Mouse (Mus musculus) heart, adult 8-10 months (tissue): Measurements from ENCODE around the gene Polr1d. TPM values are rescaled to one million over a fixed set of nuclear protein-coding genes. Genes with fewer than 3 reads are reported as not detected.

Experiments
- DNase-seq: peaks from one replicate; pipeline ENCODE4 v3.0.0; 2022; ENCODE audit warnings: low spot score
- total RNA-seq, 4 experiments: library from RNA; stranded (reverse); gene quantifications; 2 replicates each; pipeline ENCODE4 v1.2.4; 2022

Polr1d gene
- total RNA-seq, 4 experiments from 2014 or later: 66.0 to 75.4 (median 70.5) TPM

DNA sequence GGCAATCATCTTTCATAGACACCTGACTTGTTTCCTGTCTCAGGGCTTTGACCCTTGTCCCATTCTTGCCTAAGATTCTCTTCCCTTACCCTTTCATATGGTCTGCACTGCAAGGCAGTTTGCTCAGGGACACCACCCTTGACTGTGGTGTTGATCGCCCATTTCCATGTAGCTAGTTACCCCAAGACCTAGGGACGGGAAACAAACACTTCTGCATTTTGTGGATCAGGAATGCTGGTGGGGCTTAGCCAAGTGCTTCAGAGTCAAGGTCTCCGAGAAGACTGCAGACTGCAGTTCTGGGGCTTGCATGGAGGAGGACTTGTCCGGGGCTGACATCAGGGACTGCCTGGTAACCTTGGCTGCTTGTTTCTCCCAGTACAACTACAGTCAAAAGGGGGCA is 10.0 kb downstream of the Polr1d start:
- DNase-seq: no peak

GRCm38 (mm10) chr5:147089836-147090235 is 13.0 kb downstream of the Polr1d start:
- no peak for DNase-seq

DNA sequence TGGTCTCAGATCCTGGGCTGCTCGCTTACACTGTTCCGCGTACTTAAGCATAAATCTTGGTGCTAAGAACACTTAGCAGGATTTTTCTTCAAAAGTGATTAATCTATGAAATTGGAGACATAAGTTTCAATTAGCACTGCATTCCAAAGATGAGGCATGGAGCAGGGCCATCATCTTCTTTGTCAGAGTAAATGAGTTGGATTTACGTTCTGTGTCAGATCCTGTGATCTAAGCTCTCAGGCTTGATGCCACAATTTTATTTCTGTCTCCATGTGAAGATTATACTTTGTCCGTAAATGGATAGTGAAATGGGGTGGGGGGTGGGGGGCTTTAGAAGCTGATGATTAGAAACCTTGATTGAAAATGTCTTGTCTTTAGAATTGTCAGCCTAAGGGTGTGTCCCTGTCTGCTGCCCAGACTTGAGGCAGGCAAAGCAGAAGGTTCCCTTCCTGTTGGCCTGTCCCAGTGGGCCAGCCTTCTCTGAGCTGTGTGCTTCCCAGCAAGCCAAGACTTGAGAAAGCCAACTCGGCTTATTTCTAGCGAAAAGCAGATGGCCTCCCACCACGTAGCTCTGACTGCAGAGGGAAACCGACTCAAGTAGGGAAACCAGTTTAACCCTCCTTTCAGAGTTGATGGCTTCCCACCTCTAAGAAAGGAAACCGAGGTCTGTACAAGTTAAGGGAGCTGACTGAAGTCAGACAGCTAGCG is 13.6 kb downstream of the Polr1d start:
- no peak for DNase-seq

DNA sequence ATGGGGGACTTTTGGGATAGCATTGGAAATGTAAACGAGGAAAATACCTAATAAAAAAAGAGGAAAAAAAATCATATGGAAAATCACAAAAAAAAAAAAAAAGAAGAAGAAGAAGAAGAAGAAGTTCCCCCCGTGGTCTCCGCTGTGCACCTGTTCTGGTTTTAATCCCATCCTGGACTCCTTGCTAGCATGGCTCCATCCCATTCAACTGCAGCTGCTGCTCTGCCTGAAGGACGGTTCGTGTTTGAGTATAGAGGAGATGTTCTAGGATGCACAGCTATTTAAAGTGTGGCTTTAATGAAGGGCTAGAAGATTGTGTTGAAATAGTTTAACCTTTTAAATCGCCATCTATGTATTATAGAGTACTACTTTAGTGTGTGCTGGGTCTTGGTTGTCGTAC is 15.6 kb downstream of the Polr1d start:
- DNase-seq: no peak

- no peak for DNase-seq
These were observed 17.4 kb downstream of the Polr1d start for GRCm38 (mm10) chr5:147094296-147094695.

DNA sequence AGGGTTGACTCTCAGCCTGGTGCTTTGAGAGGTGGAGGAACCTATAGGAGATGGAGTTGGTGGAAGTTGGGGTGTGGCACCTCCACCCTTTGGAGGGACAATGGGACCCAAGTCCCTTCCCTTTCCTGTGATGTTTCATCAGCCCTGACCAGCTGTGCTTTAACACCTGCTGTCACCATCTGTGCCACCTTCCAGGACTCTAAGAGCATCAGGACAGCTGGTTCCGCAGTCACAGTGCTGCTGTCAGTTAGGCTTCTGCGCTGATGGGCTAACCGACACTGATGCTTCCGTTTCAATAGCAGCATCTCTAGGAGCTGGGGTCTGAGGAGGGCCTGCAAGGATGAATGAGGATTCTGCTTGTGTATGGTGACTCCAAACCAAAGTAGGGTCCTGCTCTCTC is 19.7 kb downstream of the Polr1d start:
- no peak for DNase-seq

DNA sequence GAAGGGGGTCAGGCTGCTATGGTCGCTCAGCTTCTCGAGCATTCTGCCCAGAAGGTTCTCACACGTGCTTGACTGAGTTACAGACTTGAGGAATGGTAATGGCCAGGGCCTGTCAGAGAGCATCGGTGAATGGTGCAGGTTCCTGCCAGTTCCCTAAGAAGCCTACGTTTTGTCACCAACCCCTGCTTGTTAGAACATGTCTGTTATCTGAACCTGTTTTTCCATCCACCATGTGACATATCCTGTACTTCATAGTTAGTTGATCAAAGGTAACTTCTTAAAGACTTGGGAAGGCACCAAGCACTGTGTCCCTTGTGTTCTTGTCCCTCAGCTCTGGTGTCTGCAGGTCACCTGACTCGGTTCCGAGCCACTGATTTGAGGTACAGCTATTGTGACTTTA is 21.8 kb downstream of the Polr1d start:
- DNase-seq: no peak

GRCm38 (mm10) chr5:147100180-147100579 is 23.3 kb downstream of the Polr1d start:
- DNase-seq: no peak

DNA sequence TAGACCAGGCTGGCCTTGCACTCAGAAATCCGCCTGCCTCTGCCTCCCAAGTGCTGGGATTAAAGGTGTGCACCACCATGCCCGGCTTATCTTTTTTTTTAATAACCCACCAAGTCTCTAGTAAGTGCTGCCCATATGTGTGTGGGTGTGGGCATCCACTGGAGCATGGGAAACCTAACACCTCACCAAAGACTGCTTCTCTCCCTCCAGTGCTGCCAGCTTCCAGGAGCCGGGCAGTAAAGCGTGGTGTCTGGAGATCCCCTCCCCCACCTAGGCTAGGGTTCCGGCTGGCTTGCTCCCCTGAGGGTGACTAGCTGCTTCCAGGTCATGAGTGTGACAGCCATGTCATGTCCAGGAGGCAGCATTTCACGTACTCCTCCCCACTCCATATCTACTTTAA is 25.4 kb downstream of the Polr1d start:
- DNase-seq: no peak

DNA sequence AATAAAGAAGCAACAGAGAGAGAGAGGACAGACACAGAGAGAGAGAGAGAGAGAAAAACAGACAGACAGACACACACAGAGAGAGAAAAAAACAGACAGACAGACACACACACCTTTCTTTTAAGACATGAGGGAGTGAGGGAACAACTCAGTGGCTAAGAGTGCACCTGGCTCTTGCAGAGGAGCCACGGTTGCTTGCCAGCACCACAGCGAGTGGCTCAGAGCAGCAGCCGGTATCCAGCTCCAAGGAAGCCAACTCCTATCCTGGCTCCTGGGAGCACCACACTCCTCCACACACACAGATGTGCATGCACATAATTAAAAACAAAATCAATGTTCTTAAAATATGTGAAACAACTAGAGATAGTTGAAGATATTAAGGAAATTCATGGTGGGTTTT is 30.4 kb downstream of the Polr1d start:
- no peak for DNase-seq

DNA sequence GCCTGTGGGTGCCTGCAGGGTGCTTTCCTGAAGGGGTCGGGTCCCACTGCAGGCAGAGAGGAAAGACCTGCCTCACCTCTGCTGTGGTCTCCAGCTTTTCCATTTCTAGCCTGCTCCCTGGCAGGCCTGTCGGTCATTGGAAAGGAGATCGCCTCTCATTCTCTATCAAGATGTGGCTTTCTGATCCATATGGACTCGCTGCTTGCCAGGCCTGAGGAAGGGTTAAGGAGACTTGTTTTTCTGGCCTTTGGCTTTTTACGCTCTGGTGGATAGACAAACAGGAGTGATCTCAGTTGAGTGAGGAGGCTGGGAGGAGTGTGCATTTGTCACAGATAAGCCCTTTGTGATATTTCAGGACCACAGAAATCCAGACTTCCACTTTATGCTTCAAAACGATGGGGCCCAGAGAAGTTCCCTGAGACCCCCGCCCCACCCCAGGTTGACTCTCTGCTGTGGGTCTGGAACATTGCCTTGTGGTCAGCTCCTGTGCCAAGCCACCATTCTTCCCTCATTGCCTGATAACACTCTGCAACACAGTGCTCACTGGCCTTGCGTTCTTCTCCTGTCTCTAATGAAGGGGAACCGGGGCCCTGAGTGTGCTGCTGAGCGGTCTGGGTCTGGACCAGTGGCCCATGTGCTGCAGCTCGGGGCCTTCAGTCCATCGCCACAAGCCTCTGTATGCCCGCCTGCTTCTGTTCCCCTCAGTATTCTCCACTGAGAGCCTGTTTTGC is 32.2 kb downstream of the Polr1d start:
- no peak for DNase-seq

DNA sequence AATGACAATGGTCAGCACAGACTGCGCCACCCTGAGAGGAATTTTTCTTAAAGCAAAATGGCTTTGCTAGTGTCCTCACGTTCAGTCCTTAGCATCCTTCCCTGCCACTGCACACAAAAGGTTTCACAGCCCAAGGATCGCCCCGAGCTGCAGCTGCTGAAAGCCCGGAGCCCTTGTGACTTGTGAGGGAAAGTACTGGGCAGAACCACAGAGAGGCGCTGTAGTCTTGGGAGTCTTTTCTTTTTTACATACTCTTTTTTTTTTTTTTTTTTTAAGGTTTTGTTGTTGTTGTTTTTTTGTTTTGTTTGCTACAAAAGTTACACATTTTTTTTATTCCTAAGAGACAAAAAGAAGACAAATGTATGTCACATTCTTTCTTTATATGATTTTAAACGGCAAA is 37.9 kb downstream of the Polr1d start:
- DNase-seq: no peak

DNA sequence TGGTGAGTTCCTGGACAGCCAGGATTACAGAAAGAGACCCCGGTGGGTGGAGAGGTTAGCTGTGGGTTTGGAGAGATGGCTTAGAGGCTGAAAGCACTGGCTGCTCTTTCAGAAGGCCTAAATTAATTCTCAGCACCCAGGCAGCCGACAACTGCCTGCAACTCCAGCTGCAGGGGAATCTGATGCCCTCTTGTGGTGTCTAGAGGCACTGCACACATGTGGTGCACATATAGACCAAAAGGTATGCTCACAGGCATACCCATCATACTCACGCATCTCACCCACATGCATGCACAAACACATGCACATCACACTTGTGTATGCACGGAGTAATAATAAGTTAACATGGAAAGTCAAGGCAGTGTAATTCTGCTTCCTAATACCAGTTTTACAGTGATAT is 38.8 kb downstream of the Polr1d start:
- DNase-seq: no peak

- no peak for DNase-seq
These were observed 40.2 kb downstream of the Polr1d start for GRCm38 (mm10) chr5:147117027-147117426.

DNA sequence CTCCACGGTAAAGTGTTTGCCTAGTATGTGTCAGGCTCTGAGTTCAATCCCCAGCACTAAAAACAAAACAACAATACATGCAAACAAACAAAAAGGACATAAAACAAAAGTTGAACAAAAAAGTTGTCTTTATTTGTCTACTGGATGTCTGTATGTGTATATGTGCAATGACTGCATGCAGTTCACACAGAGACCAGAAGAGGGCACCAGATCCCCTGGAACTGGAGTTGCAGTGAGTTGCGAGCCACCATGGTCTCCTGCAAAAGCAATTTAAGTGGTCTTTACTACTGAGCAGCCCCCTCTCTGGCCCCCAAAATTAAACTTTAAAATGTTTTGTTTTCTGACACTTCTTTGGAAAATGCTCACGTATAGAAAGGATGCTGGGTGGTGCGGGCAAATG is 44.3 kb downstream of the Polr1d start:
- no peak for DNase-seq

- no peak for DNase-seq
These were observed 47.9 kb downstream of the Polr1d start for GRCm38 (mm10) chr5:147124794-147125193.

DNA sequence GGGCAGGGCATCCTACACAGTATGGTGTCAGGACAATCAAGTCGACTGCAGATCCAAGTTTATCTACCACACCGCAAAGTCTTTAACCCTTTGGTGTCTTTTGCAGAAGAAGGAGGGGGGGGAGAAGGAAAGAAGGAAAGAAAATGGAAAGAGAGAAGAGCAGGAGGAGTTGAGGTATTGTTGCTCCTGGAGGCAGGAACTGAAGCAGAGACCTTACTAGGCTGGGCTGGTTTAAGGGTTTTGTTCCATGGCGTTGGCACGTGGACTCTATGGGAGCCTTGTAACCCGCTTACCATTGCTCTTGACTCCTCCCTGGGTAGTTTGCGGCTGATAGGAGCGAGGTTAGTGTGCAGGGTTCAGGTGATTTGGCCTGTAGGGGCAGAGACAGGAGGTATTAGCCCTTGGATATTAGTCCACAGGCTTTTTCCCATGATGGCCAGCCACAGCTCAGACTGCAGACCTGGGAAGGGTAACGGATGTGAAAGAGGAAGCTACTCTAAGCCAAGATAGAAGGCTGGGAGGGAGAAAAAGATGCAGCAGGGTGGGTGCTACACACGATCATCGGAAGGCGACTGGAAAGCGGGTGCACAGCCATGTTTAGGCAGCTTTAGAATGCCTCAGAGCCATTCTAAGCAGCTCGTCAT is 48.8 kb downstream of the Polr1d start:
- no peak for DNase-seq

GRCm38 (mm10) chr5:147127860-147128259 is 51.0 kb downstream of the Polr1d start:
- DNase-seq: no peak

- DNase-seq: no peak
These were observed 52.6 kb downstream of the Polr1d start for GRCm38 (mm10) chr5:147129484-147129883.

DNA sequence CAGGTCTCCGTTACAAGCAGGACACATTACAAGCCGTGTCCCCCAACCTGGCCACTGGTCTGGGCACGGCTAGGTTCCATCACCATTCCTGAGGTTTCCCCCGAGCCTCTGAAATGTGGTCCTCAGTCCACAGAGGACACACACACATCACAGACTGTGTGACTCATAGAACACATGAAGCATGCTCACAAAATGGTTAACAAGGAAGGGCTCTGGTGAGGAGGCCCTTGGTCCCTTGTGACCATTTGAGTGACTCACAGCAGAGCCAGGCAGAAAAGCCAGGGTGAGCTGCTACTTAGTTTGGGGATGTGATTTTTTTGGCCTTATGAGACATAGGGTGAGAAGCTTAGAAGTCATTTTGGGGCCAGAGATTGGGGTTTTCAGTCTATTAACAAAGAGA is 55.1 kb downstream of the Polr1d start:
- no peak for DNase-seq

- DNase-seq: no peak
These were observed 56.8 kb downstream of the Polr1d start for GRCm38 (mm10) chr5:147133662-147134061.

DNA sequence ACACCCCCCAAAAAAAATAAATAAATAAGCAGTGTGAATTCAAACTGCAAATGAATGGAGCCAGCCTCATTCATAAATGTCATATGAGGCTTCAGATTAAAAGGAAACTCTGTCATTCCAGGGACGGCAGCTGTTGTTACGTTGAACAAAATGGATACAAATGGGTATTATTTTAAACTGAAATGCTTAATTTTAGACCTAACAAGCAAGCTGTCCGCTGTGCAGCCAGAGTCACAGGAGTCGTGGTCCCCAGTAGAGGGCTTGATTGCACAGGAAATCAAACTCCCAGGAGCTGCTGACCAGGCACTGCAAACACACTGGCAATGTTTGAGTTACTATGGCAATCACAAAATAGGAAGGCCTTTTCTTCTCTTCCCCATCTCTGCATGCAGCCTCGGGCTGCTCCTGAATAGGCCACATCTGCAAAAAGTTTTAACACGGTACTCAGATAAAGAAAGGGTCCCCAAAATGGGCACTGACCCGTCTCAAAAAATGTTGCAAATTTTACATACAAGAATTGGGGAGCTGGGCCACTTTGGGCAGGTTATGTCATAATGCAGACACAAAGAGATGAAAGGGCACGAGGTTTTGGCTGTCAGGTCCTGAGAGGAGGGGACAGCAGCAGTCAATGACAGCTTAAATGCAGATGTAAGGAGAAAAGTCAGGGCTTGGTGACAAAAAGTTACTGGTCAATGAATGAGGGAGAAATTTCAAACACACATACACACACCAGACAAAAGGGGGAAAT is 57.7 kb downstream of the Polr1d start:
- DNase-seq: no peak
